Mouse (Mus musculus) neural tube, embryonic 10.5 days (tissue): ENCODE results near the gene Maml2.
"Not testable (repeated sequence)": the region's sequence is repeated elsewhere in the genome, so short reads cannot be mapped to it uniquely, and the experiment has no call there.

ENCODE experiments used
- DNase-seq: peaks from one replicate; pipeline ENCODE4 v3.0.0-alpha.2; 2017; ENCODE audit warnings: low spot score; ENCODE audit errors: extremely low spot score

Gene Maml2

GRCm38 (mm10) chr9:13701773-13702172, 404.0 kb downstream of the Maml2 start:
- DNase-seq: no peak

GRCm38 (mm10) chr9:13703100-13703499, 405.3 kb downstream of the Maml2 start:
- DNase-seq: no peak

- no peak for DNase-seq
Observed at GRCm38 (mm10) chr9:13704917-13705316, 407.2 kb downstream of the Maml2 start.

DNA sequence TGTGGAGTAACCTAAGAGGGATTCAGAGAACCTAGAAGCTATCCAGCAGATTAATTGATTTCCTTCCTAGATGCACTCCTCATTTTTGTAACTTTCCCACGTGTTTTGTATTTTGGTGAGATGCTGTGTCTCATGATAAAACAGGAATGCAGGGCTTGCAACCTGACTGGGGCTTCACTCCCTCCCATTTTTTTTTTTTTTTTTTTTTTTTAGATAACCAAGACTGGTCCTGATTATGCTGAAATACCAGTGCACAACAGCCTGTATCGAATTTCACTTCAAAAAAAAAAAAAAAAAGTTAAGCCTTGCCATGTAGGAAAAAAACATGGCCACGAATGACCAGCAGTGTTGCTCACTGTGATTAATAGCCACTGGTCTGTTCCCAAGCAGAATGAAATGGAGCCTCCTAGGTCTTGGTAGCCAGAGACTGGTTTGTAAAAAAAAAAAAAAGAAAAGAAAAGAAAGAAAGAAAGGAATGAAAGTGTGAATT, 409.4 kb downstream of the Maml2 start:
- DNase-seq: no peak

GRCm38 (mm10) chr9:13709436-13709835, 411.7 kb downstream of the Maml2 start:
- DNase-seq: no peak

DNA sequence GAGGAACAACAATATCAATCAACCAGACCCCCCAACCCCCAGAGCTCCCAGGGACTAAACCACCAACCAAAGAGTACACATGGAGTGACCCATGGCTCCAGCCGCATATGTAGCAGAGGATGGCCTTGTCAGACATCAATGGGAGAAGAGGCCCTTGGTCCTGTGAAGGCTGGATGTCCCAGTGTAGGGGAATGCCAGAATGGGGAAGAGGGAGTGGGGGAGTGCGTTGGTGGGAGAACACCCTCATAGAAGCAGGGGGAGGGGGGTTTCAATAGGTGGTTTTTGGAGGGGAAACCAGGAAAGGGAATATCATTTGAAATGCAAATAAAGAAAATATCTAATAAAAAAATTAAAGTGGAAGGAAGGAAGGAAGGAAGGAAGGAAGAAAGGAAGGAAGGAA, 418.1 kb downstream of the Maml2 start:
- DNase-seq: not testable (repeated sequence)

- DNase-seq: peak; percentile 81
Observed at GRCm38 (mm10) chr9:13716316-13717099, 418.8 kb downstream of the Maml2 start.

DNA sequence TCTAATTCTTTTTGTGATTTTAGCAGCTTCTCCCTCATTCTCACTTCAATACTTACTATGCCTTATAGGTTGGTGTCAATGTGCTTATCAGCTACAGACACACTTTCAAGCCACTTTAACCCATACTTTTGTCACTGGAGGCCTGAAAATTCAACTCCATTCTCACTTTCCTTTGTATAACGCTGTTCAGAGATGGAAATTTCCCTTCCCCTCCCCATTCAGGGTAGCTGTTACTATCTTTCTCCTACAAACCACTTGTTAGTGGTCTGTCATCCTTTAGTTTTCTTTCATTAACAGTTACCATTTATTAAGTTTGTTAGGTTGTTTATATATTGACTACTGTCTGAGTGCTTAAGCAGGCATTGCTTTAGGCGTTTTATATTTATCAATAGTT, 450.6 kb downstream of the Maml2 start, which contains the start of gene Mtmr2:
Gene Mtmr2, plus strand, starts transcription at position 7 of the 394 bp plus-strand sequence.
- no peak for DNase-seq

DNA sequence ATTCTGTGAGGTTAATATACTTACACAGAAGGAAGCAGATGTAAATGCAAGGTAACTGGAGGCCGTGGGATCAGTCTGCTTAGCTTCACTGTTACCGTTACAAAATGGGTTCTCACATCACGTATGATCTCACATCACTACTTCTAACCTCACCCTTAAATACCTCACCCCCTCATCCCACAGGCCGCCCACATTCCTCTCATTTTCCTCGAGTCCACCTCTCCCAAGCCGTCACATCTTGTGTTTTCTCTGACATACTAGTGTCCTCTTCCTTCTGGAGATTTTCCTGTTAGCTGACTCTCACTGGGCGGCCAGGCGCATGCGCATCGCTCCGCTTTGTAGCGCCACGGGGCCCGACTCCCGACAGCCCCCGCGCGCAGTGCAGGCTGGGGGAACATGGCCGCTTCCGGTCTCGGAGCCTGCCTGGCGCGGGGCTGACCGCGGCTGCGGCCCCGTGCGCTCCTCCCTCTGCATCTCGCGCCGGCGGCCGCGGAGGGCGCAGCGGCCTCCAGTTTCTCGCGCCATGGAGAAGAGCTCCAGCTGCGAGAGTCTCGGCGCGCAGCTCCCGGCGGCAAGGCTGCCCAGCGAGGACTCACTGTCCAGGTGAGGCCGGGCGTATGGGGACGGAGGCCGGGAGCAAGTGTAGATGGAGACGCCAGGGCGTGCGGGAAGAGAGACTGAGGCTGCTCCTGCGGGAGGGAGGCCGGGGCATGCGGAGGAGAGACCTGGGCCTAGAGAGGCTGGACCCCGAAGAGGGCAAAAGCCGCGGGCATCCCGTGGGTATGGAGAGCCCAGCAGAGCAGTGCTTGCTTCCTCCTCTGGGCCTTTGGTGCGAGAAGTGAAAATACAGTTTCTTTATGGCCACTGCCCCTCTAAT, 451.3 kb downstream of the Maml2 start:
- DNase-seq: peak; percentile 94

GRCm38 (mm10) chr9:13749675-13749998, 451.9 kb downstream of the Maml2 start:
- no peak for DNase-seq

DNA sequence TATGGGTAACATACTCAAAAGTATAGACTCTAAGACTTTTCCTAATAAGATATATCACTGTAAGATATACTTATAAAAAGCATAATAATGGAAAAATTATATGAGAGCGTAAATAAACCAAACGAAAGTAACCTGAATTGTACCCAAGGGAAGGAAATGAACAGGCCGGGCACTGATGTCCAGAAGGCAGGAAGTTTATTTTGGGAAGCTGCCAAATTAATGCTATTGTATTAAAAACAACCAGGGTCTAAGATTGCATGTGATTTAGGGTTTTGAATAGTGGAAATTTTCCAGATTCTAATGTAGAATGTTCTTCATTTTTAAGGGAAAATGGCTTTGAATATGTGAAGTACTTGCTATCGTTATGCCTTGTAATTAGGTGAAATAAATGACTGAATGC, 454.8 kb downstream of the Maml2 start:
- DNase-seq: no peak
